Comparison of ENCODE assay signal across 16 mouse cellular contexts in genomic region chr1:54523717-54524116, GRCm38 (mm10). TPM values are rescaled to one million over a fixed set of nuclear protein-coding genes. Genes with fewer than 3 reads are reported as not detected.
DNase-seq lines count a peak whose midpoint lies in the region; ATAC-seq and TF ChIP-seq lines count a peak whose summit lies in the region.
"Had no signal": no experiment of that assay in that cellular context is flagged by ENCODE, and none has a peak within 500 bp of the region (broad histone marks: within the 10 kb centered on the region; RNA-seq: fewer than 3 reads in every experiment).

No protein-coding gene starts in this region.

- no peak overlapping the region for H3K4me2 ChIP-seq in liver, embryonic 14.5 days (ENCODE audit: low read depth)
- H3K4me2 ChIP-seq: liver, embryonic 15.5 days; midbrain, embryonic 12.5 days had no signal

- no peak overlapping the region for H3K27ac ChIP-seq in liver, embryonic 14.5 days
- H3K27ac ChIP-seq: hindbrain, postnatal 0 days; liver, embryonic 15.5 days; midbrain, embryonic 12.5 days; stomach, postnatal 0 days had no signal

- TF ChIP-seq CTCF in liver, embryonic 14.5 days (IDR thresholded peaks at IDR 0.05; ENCODE audit: low read depth): no peak

- no peaks in the 10 kb centered on the region for H3K36me3 ChIP-seq in liver, embryonic 14.5 days (replicated peaks; ENCODE audit: control insufficient read depth, insufficient read depth, low read depth)
- H3K36me3 ChIP-seq: liver, embryonic 15.5 days had no signal

- no peak overlapping the region for H3K9ac ChIP-seq in liver, embryonic 14.5 days (replicated peaks)
- H3K9ac ChIP-seq: liver, embryonic 15.5 days; midbrain, embryonic 12.5 days had no signal

- H3K4me1 ChIP-seq in liver, embryonic 14.5 days (replicated peaks; ENCODE audit: control insufficient read depth in 2 of 2, insufficient read depth in 2 of 2, low read length in 1 of 2): no peaks in the 10 kb centered on the region
- H3K4me1 ChIP-seq: liver, embryonic 15.5 days; midbrain, embryonic 12.5 days had no signal

- WGBS in liver, embryonic 14.5 days (ENCODE audit: insufficient replicate concordance): 35% methylated on average over 2 of the region's 2 CpGs

- no peaks in the 10 kb centered on the region for H3K27me3 ChIP-seq in liver, embryonic 14.5 days (ENCODE audit: control insufficient read depth, insufficient read depth, low read length)
- H3K27me3 ChIP-seq: liver, embryonic 15.5 days; midbrain, embryonic 12.5 days had no signal

- no peaks in the 10 kb centered on the region for H3K9me3 ChIP-seq in liver, embryonic 14.5 days (ENCODE audit: control insufficient read depth, low read length)
- H3K9me3 ChIP-seq: liver, embryonic 15.5 days; midbrain, embryonic 12.5 days had no signal

- no peak for TF ChIP-seq EP300 in liver, embryonic 14.5 days (IDR thresholded peaks at IDR 0.05; ENCODE audit: low read depth)

- ATAC-seq in liver, embryonic 14.5 days (ENCODE audit: insufficient read depth): no peak
- peak; percentile 92 for ATAC-seq in monocyte, adult 5-6 weeks (replicated peaks; ENCODE audit: insufficient number of reproducible peaks, low FRiP score, low TSS enrichment, poor library complexity, severe bottlenecking)
- ATAC-seq: hindbrain, postnatal 0 days had no signal

- DNase-seq in adrenal gland, adult 2 months: peak; percentile 48
- no peak for DNase-seq in adrenal gland, postnatal 25 days
- peak; percentile 17 to 19 (median 17) for DNase-seq in liver, embryonic 14.5 days (ENCODE audit: low read depth in 3 of 3, low spot score in 3 of 3)
- no peak for DNase-seq in liver
- peak; percentile 78 for DNase-seq in gonadal fat pad, adult 2 months (ENCODE audit: low read depth)
- no peak for DNase-seq in cerebellum, postnatal 36 days
- no peak for DNase-seq in embryo, embryonic 9.5 days (ENCODE audit: extremely low spot score)
- DNase-seq: cerebellum, adult 9-10 months; heart, adult 11 months; thymus, postnatal 36 days had no signal

- no peak overlapping the region for H3K4me3 ChIP-seq in liver, embryonic 14.5 days (ENCODE audit: insufficient read depth in 1 of 2, low read depth in 2 of 2, low read length in 2 of 2)
- H3K4me3 ChIP-seq: erythroblast, embryonic 14.5 days; liver, embryonic 15.5 days; midbrain, embryonic 12.5 days had no signal

RNA-seq across cellular contexts. Expression of gene Pgap1, which starts 33.8 kb away (rescaled TPM):
- total RNA-seq in adrenal gland, adult 2 months (2021): 1 to 10 TPM; 3.0 to 5.7 TPM
- polyA plus RNA-seq in adrenal gland, adult 2 months (2012; rRNA removed): 0.13 and 0.17 TPM in 2 replicates
- 4.1 and 6.9 TPM in 2 replicates for total RNA-seq in adrenal gland, postnatal 25 days (2021)
- 0.29 and 0.30 TPM in 2 replicates for polyA plus RNA-seq in liver, embryonic 14.5 days (2012; rRNA removed)
- 0.80 and 1.2 TPM in 2 replicates for polyA plus RNA-seq in liver, embryonic 14.5 days (2014; fragmentation: Nextera tagmentation; extraction: Ambion mirVana)
- polyA plus RNA-seq in gonadal fat pad, adult 2 months (2012; rRNA removed): 7.3 and 7.8 TPM in 2 replicates
- total RNA-seq in monocyte, adult 5-6 weeks (2017): 18.9 to 23.0 TPM (median 21.4 TPM) in 3 replicates
- polyA plus RNA-seq: erythroblast, embryonic 14.5 days had no signal

Comparison
In these comparisons a context has a peak if more than half of its experiments do, and no peak if none do; other contexts are left out.
1. DNase-seq: peak in adrenal gland, adult 2 months (single experiment), liver, embryonic 14.5 days (3 of 3) and gonadal fat pad, adult 2 months (single experiment); none in adrenal gland, postnatal 25 days (single experiment), liver (single experiment), cerebellum, postnatal 36 days (0 of 2) and embryo, embryonic 9.5 days (single experiment).